Mouse (Mus musculus) A20 (cell line): ENCODE measurements around the gene Larp4b.

ENCODE experiments used
- DNase-seq: peaks from one replicate; pipeline ENCODE4 v3.0.0-alpha.2; 2011; ENCODE audit warnings: low read depth, low spot score

Larp4b gene

DNA sequence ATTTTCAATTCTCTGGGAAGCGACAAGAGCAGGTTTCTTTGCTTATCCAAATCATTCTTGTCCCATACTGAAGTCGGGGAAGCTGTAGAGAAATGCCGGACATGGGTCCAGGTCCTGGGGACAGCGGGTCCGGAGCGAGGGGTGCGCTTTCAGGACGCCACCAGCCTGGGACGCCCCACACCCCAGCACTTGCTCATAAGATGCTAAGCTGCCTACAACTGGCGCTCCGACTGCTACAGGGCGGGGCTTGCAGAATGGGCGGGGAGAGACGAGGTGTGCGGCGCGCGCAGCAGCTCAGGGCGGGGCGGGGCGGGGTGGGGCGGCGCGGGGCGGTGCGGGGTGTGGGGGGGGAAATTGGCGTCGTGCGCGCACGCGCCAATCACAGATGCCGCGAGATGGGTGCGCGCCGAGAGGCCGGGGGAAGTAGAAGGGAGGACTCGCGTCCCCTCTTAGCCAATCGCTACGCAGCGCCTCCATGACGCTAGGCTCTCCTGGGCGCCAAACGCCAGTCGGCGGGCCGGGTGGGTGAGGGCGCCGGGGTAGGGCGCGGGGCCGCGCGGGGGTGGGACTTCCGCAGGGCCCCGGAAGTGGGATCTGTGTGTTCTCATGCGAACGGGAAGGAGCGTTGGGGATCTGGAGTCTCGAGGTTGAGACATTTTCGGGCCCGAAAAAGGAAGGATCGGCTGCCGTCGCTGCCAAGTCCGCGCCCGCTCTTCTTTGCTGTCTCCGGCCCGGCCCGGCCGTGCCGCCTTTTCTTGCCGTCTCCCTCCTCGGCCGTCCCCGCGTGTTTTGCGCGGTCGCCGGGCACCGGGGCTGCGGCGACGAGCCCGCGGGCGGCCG is at the start of gene Larp4b:
Gene Larp4b (plus strand): TSS at position 566 of the 840 bp plus-strand sequence.
- DNase-seq = peak; percentile 98

DNA sequence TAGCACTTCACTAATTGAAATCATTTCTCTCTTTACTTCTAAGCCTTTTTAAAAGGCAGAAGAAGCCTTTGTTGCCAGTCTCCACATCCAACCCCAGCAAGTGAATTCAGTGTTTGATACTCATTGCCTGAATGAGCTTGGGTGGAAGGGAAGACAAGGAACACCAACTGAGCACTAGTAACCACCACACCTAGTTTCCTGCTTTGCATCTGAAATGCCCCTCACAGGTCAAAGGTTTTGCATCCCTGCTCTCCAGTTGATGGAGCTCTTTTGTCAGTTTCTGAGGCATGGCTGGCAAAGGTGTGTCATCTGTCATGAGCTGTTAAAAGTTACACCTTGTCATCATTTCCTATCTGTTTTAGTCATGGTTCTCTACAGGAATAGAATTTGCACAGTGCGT is 49.0 kb upstream of the Larp4b start:
- DNase-seq = no peak

DNA sequence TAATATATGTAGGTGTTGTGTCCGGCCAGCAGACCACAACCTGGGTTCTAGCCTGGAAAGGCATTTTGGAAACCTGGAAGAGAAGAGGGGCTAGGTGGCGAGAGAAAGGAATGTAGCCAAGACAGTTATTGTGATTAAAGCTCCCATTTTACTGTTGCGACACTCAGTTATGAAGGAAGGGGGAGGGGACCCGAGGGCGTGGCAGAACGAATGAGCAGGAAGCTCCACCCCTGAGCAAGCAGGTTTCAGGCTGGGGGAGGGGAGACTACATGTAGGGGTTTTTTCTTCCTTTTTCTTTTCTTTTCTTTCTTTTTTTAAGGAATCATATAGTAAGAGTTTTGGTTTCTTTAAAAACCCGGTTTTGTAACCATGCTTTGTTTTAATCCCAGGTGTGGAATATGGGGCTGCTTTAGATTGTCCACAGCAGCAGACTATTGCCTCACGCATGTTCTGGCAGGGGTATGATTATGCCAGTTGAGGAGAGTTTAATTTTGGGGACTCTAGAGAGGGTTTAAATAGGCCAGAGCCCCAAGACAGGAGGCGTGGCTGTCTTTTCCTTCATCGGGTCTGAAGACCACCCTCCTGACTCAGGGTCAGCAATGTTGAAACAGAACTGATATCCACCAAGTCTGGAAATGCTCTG is 41.5 kb upstream of the Larp4b start:
- DNase-seq = peak; percentile 10

DNA sequence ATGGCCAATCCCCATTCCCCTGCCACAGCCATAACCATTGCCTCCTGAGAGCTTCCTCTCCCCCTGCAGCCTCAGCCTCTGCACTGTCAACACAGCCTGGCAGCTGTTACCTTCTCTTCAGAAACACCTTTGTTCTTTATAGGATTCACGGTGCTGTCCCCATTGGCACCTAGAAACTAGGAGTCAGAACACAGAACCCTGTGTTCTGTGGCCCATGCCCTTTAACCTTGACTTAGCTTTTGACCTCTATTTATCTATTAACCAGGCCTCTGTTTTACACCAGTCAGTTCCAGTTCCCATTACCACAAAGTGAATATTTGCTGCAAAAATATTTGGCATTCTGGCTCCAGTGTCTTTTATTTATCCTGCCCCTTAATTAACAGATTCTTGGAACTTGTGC is 36.4 kb upstream of the Larp4b start:
- DNase-seq = no peak

DNA sequence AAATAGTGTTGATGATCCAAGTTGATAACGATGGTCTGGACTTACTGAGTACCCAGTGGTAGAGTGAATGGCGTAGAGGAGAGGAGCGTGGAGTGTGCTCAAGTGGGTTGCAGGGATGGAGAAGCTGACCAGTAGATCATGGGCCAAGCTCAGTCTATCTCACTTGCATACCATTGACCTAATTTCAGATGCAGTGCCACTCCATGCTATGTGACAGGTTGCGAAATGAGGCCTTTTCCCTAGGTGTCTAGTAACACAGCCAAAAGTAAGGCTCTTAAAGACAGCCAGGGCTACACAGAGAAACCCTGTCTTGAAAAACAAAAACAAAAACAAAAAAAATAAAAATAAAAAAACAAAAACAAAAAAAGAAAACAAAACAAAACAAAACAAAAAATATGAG is 35.0 kb upstream of the Larp4b start:
- no peak for DNase-seq

DNA sequence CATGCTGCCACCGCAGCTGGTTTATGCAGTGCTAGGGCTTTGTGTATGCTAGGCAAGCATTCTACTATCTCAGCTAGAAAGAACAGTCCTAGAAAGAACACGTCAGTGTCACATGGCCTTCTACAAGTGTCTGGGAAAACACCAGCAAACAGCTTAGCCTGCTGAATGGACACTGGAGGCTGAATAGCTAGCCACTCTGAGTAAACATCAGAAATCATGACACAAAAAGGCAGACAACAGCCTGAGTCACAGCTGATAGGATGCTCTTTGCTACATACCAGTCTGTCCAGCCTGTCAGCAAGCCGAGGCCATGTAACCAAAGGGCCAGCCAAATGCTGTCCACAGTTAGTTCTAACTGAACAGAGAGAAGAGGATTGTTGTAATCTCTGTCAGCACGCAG is 32.3 kb upstream of the Larp4b start:
- DNase-seq = no peak

DNA sequence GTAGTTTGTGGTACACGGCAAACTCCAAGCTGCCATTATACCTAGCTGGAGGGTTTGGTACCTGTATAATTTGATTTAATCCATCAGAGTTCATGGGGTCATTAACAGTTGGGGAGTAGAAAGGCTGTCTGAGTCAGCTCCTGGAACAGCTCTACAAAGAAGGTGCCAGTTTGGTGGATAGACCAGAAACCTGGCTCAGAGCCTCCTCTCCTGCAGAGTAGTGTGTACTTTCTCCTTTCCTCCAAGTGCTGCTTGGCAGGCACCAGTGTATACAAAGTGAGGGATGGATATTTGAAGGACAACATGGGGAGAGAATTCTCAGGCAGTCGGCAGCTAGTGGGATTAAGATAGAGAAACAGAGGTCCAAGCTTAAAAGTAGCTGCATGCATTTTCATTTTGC is 29.5 kb upstream of the Larp4b start:
- DNase-seq = no peak

DNA sequence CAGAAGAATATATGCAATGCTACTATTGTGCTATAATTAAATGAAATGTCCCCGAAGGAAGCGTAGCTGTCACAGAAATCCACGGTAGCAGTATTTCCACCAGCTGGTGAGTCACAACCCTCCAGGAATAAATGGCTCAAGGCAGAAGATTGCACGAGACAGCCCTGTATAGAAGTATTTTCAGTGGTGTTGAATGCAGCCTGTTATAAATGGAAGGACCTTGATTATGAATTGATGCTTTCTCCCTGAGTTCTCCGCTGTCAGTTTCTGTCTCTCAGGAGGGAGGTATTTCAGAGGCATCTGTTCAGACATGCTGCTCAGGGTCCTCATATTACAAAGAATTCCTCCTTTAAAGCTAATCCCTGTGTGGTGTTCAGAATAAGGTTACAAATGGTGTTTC is 27.6 kb upstream of the Larp4b start:
- no peak for DNase-seq

DNA sequence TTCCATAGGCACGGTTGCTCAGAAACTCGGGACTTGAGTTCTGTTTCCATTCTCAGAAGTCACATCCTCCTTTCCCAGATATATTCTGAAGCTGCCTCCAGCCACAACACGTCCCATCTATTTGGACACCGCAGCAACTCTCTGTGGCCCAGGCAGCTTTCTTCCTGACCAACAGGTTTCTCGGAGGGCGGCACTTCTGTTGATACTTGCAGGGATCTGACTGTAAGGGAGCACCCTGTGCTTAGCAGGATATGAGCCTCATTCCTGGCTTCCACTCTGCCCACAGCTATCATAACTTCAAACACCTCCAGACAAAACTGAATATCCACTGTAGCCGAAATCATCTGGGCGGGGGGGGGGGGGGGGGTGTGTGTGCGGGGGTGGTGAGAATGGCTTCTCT is 22.7 kb upstream of the Larp4b start:
- no peak for DNase-seq

DNA sequence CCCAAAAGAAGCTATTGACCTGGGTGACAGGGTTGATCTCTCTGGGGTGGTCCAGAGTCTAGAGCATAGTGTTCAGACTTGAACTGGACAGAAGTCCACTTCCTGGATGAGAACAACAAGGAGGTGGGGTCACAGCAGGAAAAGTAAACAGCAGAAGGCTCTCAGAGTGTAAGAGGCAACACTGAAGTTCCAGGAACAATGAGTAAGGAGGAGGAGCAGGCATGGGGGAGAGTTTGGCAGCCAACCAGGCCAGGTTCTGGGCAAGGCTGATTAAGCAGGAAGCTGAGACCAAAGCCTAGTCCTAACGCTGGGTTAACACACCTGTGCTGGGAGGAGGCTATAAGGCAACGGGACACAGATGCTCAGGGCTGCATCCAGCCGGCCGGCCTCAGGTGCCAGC is 19.9 kb upstream of the Larp4b start:
- no peak for DNase-seq

DNA sequence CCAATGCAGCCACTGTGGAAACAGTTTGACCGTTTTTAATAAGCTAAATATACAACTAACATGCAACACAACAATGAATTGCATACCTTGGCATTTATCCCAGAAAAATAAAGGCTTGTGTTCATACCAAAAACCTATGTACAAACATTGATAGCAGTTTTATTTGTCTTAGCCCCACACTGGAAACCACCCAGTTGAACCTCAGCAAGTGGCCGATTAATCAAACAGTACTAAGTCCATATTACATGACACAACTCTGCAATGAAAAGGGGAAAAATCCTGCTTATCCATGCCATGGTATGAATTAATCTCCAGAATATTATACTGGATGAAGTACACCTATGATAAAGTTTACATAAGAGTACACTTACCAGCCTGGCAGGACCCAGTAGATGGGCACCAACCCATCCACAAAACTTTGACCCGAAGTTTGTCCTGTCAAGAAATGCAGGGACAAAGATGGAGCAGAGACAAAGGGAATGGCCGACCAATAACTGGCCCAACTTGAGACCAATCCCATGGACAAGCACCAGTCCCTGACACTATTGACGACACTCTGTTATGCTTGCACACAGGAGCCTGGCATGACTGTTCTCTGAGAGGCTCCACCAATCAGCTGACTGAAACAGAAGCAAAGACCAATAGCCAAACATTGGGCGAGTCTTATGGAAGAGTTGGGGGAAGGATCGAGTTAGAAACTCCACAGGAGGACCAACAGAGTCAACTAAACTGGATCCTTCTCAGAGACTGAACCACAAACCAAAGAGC is 17.7 kb upstream of the Larp4b start:
- no peak for DNase-seq

DNA sequence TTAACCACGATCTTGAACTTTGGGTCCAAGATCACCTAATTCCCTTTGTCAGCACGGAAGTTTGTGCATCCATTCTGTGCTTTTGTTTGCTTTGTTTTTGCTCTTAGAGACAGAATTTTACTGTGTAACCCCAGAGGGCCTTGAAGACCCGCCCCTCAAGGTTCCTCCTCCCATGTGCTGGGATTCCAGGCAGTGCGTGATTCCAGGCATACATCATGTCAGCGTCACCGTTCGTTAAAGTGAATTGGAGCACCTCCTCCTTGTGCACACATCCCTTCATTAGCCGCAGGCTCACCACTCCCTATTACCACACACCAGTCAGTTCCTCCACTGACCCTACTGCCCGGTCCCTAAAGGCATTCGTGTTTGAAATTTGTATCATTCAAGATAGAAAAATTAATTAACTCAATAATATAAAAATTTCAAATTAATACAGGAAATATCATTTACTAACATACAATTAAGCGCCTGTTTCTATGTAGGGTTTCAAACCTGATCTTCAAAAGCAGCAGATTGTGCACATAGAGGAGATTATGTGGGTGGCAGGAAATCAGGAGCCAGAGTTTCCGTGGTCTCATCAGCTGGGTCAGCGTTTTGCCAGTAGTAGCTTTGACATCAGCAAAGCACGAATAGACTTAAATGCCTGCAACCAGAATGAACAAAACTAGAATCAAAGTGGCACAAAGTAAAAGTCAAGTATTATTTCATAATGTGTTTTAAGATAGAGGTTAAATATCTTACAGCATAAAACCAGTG is 11.4 kb upstream of the Larp4b start:
- DNase-seq = no peak

DNA sequence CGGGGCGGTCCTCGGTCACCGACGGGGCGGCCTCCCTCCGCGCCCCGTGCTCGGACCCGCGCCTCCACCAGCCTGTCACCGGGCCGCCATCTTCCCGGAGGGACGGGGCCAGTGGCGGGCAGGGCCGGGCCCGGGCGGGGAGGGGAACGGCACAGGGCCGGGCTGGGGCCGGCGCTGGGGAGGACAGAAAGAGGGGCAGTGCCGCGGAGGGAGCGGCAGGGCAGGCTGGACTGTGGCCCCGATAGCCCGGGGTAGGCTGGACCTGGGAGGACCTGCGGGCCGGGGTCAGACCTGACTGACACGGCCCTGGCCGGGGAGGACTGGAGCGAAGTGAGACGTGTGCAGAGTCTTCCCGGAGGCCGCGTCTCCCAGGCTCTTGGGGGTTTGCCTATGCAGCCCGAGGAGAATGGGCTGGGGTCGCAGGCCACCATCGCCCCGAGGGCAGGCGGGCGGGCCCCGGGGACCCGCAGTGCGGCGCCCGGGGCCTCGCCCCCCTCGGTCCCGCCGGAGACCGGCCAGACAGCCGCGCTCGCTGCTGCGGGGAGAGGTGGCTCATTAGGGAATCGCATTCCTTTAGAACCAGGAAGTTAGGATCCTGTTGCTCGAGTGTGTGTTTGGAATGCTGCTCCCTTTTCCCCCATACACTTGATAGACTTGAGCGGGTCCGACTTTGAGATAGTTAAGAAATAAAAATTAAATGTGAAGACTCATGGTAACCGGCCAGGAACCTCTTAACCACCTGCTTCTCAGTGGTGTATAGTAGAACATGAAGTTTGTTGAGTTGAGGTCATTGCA is 702 bp downstream of the Larp4b start:
- DNase-seq = peak; percentile 48

DNA sequence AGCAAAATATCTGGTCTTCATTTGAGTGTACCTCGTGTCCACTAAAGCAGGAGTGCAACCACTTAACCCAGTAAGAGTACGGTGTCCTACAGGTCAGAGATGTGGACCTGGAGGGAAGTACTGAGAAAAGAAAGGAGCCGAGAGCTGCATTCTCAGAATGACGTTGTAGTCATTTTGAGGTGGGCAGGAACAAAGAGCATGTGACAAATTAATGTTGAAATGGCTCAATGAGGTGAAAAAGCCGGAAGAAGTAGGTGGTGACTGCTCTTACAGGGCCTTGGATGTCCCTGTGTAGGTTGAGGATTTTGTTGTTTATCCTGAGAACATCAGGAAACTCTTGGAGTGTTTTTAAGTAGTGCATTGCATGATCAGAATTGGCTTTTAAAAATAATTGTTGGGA is 5.6 kb downstream of the Larp4b start:
- no peak for DNase-seq

DNA sequence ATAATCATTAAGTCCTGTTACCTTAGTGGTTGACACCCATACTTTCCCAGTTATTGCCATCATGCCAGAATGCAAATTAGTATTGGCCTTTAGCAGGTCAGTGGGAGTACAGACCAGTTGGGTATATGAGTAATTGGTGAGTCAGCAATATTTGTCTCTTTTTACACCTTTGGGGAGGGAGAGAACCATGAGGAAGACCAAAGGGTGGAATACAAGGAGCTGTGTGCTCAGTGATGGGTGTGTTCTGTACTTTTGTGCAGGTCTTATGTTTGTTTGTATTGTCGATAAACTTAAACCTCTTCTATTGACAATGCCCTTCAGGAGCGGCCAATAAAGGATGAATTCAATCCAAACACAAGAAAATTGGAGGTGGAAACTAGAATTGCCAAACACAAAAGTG is 6.8 kb downstream of the Larp4b start:
- DNase-seq = no peak

DNA sequence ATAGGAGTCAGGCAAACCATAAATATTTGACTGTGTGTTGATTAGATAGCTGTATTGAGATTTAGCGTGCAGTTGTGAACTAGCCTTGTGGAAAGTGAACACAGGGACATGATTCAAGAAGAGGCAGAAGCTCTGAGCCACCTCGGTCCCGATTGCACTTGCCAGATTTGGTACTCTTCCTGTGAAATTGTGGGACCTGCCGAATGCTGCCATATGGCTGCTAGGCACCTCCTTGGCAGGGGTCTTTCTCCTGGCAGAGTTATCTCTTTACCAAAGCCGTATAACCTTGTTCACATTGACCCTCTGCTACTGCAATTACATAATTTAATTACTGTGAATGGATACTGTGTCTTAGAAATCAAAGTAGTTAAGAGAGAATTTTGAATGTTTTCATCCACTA is 12.6 kb downstream of the Larp4b start:
- no peak for DNase-seq

DNA sequence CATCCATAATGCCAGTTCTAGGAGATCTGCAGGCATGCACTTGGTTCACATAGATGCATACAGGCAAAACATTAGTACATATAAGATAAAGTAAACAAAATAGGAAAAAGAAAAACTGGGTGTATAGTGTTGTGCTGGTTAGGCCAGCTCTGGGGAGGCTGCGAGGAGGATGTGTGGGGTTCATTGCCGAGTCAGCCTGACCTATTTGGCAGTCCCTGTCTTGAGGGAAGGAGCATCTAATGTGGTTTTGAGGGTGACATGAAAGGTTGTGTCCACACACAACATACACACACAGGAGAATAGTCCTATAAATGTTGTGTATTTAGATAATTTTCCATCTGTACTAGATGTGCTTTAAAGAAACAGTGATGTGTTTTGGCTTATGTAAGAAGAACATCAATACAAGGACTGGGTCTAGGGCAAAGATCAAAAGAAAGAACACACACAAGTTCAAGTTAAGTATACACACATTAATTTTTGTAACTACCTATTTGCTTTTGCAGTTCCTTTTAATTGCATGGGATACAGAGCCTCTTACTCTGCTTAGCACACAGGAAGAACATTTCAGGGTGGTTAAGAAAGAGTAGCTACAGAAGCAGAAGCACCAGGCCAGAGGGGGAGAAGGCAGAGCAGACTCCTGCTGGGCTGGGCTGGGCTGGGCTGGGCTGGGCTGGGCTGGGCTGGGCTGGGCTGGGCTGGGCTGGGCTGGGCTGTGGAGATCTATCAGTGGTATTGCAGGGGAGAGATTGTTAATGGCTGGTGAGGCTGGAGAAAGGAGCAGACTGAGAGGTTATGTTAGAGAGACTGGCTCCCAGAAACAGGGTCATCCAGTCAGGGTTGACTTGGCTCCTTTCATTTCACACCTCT is 13.5 kb downstream of the Larp4b start:
- DNase-seq = peak; percentile 36

DNA sequence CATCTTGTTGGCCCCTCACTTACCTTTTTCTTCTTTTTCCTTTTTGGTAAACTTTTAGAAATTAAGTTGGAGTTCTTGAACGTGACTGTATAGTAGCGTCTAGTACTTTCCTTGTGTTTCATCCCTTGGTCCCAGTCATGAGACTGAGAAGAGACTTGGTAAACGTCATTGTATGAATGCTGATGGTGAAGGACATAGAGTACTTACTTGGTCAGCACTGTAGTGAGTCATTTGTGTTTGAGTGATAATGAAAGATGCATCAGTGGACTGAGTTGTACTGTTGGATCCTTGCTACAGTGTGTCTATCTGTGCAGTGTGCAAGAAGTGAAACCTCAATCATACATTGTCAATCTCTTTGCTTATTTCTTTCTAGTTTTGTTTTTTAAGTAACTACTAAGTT is 20.1 kb downstream of the Larp4b start:
- peak; percentile 24 for DNase-seq

DNA sequence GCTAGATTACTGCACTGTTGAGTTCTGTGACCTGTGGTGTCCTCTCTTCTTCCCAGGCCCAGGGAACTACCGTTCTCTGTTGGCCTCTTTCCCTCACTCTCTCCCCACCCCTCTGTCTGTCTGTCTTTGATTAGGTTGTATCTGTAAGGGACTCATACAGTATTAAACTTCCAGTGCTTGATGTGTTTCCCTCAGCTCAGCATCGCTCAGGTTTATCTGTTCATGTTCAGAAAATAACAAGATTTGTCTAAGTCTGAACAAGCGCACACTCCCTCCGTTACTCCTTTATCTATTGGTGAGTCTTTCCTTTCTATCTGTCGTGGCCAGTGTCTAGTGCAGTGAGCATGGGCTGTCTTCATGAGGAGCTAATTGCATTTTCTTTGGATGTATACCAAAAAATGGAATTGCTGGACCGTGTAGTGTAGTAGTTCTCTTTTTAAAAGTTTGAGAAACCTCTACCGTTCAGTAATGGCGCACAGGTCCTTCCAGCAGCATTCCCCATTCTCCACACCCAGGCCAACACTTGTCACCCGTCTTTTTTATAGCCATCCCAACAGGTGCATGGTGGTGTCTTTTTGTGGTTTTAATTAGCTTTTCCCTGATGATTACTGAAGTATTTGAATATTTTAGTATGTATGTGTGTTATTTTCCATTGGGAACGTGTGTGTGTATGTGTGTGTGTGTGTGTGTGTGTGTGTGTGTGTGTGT is 27.3 kb downstream of the Larp4b start:
- no peak for DNase-seq
